Mouse (Mus musculus) frontal cortex, postnatal 14 days (tissue): ENCODE measurements around the gene Flg.

ENCODE experiments used
- DNase-seq, 2 experiments: peaks; one replicate each; pipeline ENCODE4 v3.0.0; 2022; ENCODE audit warnings: low spot score in 2 of 2

Gene Flg

DNA sequence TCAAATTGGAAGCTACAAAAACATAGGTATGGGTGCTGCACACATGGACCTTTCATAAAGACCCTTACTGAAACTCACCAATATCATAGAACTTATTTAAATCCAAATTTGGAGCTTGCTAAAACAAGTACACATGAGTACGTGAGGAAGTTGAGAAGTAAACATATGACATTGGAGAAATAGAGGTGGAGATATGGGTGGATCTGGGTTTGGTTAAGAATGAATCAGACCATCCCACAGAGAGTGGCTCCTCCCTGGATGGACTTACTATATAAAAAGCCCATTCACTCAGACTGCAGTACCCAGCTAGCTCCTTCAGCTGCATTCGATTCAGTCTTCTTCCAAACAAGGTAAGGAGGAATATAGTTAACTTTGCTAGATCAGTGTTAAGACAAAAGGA, at the start of gene Flg:
TSS of gene Flg (plus strand) at position 301 of the 400 bp plus-strand sequence.
- no peak for DNase-seq

DNA sequence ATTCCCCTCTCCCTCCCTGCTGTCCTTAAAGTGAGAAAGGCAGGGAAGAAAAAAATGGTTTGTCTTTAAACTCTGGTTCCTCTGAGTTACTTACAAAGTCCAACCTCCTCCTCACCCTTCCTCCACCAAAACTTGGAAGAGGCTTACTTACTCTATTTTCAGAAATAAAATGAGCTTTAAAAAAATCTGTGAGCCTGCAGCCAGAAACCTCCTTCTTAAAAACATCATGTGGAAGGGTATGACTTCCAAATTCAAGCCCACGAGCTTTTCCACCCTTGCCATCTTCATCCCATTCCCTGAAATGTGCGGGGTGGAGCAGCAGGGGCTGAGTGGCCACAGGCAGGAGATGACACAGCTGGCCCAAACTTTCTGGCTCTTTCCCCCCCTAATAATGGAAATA, 24.2 kb downstream of the Flg start:
- no peak for DNase-seq

DNA sequence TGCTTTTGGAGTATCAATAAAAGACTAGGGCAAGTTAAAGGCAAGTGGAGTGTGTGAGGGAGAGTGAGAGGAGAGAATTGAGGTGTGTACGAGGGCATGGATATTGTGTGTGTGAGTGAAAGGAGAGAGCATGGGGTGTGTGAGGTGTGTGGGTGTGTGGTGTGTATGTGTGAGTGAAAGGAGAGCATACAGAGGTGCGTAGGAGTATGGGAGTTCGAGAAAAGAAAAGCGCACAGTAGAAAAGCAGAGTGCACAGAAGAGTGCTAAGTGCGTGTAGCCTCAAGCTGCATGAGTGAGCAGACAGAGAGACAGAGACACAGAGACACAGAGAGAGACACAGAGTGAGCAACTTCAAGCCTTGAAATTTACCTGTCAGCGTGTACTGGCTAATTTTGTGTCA, 26.5 kb downstream of the Flg start:
- no peak for DNase-seq

DNA sequence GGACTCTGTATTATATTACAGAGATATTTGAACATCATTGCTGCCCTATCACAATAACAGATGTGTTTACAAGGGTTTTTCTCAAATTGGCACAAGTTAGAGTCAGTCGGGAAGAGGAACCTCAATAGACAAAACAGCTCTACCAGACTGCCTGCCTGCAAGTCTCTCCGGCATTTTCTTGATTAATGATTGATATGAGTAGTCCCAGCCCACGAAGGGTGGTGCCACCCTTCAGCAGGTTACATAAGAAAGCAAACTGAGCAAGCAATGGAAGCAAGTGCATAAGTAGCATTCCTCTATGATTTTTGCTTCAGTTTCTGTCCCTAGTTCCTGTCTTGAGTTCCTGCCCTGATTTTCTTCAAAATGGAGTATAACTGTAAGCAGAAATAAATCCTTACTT, 28.6 kb downstream of the Flg start:
- no peak for DNase-seq

DNA sequence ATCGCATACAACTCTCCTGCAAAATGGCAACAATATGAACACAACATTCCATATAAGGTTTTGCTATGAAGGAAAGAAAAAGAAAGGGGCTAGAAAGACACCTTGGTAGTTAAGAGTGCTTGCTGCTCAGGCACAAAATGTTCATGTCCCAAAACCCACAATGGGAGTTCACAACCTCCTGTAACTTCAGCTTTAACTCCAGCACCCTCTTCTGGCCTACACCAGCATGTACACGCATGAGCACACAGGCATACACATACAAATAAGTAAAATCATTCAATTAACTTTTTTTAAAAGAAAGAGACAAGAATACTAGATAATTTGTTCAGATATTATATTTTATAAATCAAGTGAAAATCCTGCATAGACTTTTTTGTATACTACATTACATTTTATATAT, 32.8 kb downstream of the Flg start:
- DNase-seq, result no peak

DNA sequence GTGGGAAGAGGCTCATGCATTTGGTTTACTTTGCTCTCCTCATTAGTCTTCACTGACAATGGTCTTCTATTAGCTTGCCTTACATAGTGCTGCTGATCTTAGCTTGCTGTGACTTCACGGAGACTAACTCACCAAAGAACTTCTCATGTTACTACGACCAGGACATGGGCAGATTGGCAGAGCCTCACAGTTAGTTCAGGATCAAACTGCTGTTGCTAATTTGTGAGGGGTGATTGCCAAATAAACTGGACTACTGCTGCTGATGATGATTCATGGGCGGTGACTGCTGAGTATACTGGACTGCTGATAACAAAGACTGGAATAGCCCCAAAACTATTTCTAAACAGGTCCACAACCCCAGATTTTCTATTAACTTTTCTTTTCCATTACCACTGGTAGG, 38.0 kb downstream of the Flg start:
- no peak for DNase-seq

DNA sequence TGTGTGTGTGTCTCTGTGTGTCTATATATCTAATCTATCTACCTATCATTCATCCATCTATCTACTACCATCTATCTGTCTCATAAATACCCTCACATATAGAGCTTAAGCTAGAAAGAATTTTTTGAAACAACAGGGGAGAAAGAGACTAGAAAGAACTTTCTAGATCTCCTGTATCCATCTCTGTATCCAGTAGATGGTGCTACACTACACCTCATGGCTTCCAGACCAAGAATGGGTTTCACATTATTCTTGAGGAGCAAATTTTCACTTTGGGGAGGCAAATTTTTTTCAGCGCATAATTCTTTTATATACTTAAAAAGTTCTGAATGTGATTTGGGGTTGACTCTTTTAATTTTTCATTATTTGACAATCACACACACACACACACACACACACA, 41.1 kb downstream of the Flg start:
- no peak for DNase-seq

DNA sequence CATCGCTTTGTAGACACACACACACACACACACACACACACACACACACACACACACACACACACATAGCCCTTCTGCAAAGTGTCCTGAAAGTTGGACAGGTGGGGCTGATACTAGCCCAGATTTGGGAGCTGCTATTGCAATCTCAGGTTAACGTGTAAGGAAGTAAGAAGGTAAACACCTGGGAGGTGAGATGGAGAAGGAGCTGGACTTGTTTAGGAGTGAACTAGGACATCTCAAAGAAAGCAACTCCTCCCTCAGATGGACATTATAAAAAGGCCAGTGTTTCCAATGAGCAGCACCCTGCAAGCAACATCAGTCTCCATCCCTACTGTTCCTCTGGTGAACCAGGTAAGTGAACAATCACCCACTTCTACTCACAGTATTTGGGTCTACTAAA, 46.1 kb downstream of the Flg start, which contains the start of gene Hrnr:
TSS of gene Hrnr (plus strand) at position 301 of the 400 bp plus-strand sequence.
- no peak for DNase-seq

DNA sequence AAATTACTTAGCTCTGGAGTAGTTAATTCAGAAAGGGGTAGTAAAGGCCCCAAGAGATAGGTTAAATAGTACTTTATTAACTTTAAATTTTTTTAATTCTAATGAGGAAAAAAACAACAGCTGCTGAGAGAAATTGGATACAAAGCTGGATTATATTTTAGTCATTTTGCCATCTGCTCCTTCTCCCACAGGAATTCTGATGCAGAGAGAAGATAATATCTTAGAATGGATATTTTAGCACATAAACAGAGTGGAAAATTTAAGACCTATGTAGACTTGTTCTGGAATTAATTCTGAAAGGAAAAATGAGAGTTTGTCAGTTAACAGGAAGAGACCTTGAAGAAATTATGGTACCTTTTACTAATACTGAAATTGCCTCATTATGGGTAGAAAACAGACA, 64.4 kb downstream of the Flg start:
- no peak for DNase-seq

DNA sequence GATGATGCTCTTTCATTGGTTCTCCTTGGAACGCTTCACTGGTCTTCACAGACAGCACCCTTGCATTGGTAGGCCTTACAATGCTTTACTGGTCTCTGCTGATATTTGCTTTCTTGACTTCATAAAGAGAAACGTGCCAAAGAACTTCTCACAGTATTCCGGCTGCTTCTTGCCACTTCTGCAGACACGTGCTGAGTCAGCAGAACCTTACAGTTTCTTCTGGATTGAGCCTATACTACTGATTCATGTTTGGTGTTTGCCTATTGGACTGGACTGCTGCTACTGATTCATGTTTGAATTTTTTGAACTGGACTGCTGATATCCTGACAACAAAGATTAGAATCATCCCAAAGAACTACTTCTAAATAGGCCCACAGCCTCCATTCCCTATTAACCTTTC, 66.7 kb downstream of the Flg start:
- no peak for DNase-seq
